Mouse (Mus musculus) neural tube, embryonic 15.5 days (tissue): ENCODE results near the gene Tbc1d9b. TPM values are rescaled to one million over a fixed set of nuclear protein-coding genes. Genes with fewer than 3 reads are reported as not detected.

ENCODE experiments used
- ATAC-seq: fragments of 200-750 bp; cut with Nextera tagmentation; 2 replicates; pipeline ENCODE4 v1.8.0; 2017; ENCODE audit warnings: mild to moderate bottlenecking, moderate TSS enrichment, moderate library complexity; ENCODE audit not compliant: low FRiP score
- H3K27ac ChIP-seq: fragments of 300-500 bp; sonication (generic); replicated peaks from 2 replicates; pipeline ENCODE4 v1.5.1; 2015; ENCODE audit warnings: mild to moderate bottlenecking, inconsistent platforms
- H3K27me3 ChIP-seq: fragments of 300-500 bp; sonication (generic); replicated peaks from 2 replicates; pipeline ENCODE4 v1.6.1; 2015; ENCODE audit warnings: inconsistent platforms
- H3K36me3 ChIP-seq: fragments of 300-500 bp; sonication (generic); 2 replicates; pipeline ENCODE4 v1.6.1; 2015; ENCODE audit warnings: inconsistent platforms
- H3K4me1 ChIP-seq: fragments of 300-500 bp; sonication (generic); 2 replicates; pipeline ENCODE4 v1.6.1; 2015; ENCODE audit warnings: inconsistent platforms
- H3K4me2 ChIP-seq: fragments of 300-500 bp; sonication (generic); 2 replicates; pipeline ENCODE4 v1.6.1; 2015; ENCODE audit warnings: inconsistent platforms, mild to moderate bottlenecking, moderate library complexity
- H3K4me3 ChIP-seq: fragments of 300-500 bp; sonication (generic); replicated peaks from 2 replicates; pipeline ENCODE4 v1.5.1; 2015; ENCODE audit warnings: mild to moderate bottlenecking, inconsistent platforms
- H3K9ac ChIP-seq: fragments of 300-500 bp; sonication (generic); replicated peaks from 2 replicates; pipeline ENCODE4 v1.6.1; 2015; ENCODE audit warnings: mild to moderate bottlenecking, inconsistent platforms
- H3K9me3 ChIP-seq: fragments of 300-500 bp; sonication (generic); replicated peaks from 2 replicates; pipeline ENCODE4 v1.6.1; 2016; ENCODE audit warnings: inconsistent platforms
- WGBS: fragments of 180-500 bp; shearing (Covaris S2); methylation state at CpG from one replicate; pipeline ENCODE4 v1.1.7; 2015; ENCODE audit warnings: mixed read lengths; 5-methylcytosine and 5-hydroxymethylcytosine counted together
- polyA plus RNA-seq: library from polyadenylated mRNA; unstranded; fragments of >200 nt; fragmentation: Nextera tagmentation; extraction: Ambion mirVana; gene quantifications from 2 replicates; pipeline ENCODE4 v1.2.1, GENCODE M21; 2015

Tbc1d9b gene
- polyA plus RNA-seq, 1 experiment from 2014 or later: 35.9 TPM

DNA sequence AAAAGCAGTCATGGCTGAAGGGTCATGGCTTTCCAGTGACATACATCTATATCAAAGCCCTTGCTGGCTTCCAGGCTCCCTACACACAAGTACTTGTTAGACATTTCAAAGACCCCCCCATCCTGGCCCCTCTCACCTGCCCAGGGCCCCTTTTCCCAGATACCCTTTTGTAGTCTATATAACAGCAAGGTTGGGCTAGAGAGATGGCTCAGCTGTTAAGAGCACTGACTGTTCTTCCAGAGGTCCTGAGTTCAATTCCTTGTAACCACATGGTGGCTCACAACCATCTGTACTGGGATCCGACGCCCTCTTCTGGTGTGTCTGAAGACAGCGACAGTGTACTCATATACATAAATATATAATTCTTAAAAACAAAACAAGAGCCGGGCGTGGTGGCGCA, 83.4 kb downstream of the Tbc1d9b start:
- Histone ChIP-seq H3K4me1 (peaks cover 33% of the 10 kb centered on the region), H3K4me2 (no peak overlapping the region), H3K4me3 (no peak overlapping the region), H3K27ac (no peak overlapping the region), H3K36me3 (no peaks in the 10 kb centered on the region), H3K9me3 (no peaks in the 10 kb centered on the region), H3K27me3 (no peaks in the 10 kb centered on the region), H3K9ac (no peak overlapping the region)
- no peak for ATAC-seq
- 92% methylated on average over 6 of the region's 6 CpGs for WGBS

DNA sequence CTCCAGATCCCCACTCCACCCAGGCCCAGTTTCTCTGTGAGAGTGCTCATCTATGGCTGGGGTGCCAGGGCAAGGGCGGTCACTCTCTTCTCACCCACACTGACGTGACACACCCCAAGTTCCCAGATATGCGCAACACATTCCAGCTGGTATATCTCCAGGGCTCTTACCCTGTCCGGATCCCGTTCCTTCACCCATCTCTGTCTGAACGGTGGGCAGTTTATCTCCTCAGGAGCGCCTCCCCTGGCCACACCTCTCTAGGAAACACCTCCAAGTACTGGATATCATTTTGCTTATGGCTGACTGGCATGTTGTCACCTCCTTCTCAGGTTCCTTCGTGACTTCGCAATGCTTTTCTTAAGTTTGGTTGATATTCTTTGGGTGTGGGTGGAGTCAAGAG, 84.4 kb downstream of the Tbc1d9b start:
- 27% methylated on average over 9 of the region's 9 CpGs for WGBS
- H3K4me1 ChIP-seq: peaks cover 32% of the 10 kb centered on the region
- H3K4me2 ChIP-seq: peak overlapping the region; percentile 35
- ATAC-seq: no peak
- H3K27ac ChIP-seq: peak overlapping the region; percentile 48; the same call in 1 of the 2 replicates
- 0 out of 2 replicates have a peak overlapping the region, but pooled peaks have one; percentile 21 for H3K9ac ChIP-seq
- H3K9me3 ChIP-seq: no peaks in the 10 kb centered on the region
- no peaks in the 10 kb centered on the region for H3K27me3 ChIP-seq
- no peaks in the 10 kb centered on the region for H3K36me3 ChIP-seq
- no peak overlapping the region for H3K4me3 ChIP-seq

DNA sequence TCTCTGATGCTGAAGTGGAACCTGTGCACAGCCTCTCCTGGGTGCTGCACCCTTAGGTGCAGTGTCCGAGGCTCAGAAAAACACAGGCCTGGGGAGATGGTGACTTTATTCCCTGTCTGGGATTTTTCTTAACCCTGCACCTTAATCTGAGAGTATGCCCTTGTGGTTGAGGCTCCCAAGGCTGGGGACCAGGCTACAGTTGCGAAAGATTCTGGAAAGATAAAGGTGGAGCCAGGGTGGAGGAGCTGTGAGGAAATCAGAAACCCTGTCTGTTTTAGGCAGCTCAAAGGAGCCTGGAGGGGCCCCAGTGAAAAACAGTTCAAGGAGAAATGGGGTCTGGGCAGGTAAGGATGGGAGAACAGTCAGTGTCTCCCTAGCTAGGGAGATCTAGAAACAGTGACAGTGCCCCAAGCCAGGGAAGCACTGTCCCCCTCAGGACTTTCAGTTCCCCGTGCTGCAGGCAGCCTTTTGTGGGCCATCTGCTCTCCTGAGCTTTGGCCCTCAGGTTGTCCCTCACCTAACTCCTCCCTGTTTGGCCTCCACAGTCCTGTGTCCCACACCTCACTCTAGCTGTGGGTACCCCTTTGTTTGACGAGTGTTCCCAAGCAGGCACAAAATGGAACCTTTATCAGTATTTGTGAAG, 85.6 kb downstream of the Tbc1d9b start:
- no peaks in the 10 kb centered on the region for H3K36me3 ChIP-seq
- H3K27me3 ChIP-seq: no peaks in the 10 kb centered on the region
- 84% methylated on average over 4 of the region's 4 CpGs for WGBS
- H3K4me3 ChIP-seq: no peak overlapping the region
- H3K27ac ChIP-seq: no peak overlapping the region
- ATAC-seq: no peak
- no peak overlapping the region for H3K9ac ChIP-seq
- H3K9me3 ChIP-seq: no peaks in the 10 kb centered on the region
- H3K4me2 ChIP-seq: no peak overlapping the region
- H3K4me1 ChIP-seq: peaks cover 22% of the 10 kb centered on the region

DNA sequence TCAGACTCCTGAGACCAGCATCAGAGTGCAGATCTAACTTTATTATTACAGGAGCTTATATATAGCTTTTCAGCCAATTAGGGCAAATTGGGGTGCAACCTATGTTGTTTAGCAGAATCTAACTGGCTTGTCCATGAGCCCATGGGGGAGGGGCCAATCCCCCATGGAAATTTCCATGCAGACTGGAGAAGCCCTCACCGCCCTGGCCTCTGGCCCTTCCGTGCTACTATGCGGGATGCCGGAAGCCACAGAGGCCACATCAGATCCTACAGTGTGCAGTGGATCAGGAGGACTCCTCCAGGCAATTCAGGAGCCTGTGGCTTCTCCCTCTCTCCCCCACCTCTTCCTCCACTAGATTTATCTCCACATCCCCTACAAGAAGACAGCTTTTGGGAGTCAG, 86.6 kb downstream of the Tbc1d9b start:
- Histone ChIP-seq H3K9ac (no peak overlapping the region), H3K4me3 (no peak overlapping the region), H3K36me3 (no peaks in the 10 kb centered on the region), H3K9me3 (no peaks in the 10 kb centered on the region), H3K27ac (no peak overlapping the region), H3K27me3 (no peaks in the 10 kb centered on the region), H3K4me2 (no peak overlapping the region), H3K4me1 (peaks cover 27% of the 10 kb centered on the region)
- no peak for ATAC-seq
- WGBS: 71% methylated on average over 4 of the region's 4 CpGs

DNA sequence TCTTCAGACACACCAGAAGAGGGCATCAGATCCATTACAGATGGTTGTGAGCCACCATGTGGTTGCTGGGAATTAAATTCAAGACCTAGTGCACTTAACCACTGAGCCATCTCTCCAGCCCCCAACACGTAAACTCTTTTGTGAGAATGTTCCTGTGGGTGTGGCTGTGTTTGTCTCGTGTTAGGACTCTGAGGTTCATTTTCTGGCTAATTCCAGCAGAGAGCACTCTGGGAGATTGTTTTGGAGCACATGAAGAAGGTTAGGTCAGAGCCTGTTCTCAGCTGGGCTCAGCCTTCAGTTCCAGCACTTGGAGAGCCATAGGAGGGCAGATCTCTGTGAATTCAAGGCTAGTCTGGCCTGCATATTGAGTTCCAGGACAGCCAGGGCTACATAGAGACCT, 88.6 kb downstream of the Tbc1d9b start:
- Histone ChIP-seq H3K9me3 (no peaks in the 10 kb centered on the region), H3K4me1 (peaks cover 42% of the 10 kb centered on the region), H3K4me3 (no peak overlapping the region), H3K4me2 (no peak overlapping the region), H3K27me3 (no peaks in the 10 kb centered on the region), H3K36me3 (no peaks in the 10 kb centered on the region), H3K27ac (no peak overlapping the region), H3K9ac (no peak overlapping the region)
- 48% methylated on average over 2 of the region's 2 CpGs for WGBS
- no peak for ATAC-seq

Other genes starting within 250 kb of the Tbc1d9b start
- gene Rasgef1c, start 229.6 kb upstream of the Tbc1d9b start, polyA plus RNA-seq: 25.2 and 31.0 TPM in 2 replicates
- 56.8 and 58.5 TPM in 2 replicates for gene Rnf130, start 106.0 kb upstream of the Tbc1d9b start, polyA plus RNA-seq
- gene Mrnip, start 43.0 kb downstream of the Tbc1d9b start, polyA plus RNA-seq: 34.2 and 36.7 TPM in 2 replicates
- 421 and 450 TPM in 2 replicates for gene Sqstm1, start 79.4 kb downstream of the Tbc1d9b start, polyA plus RNA-seq
- 50.2 and 63.8 TPM in 2 replicates for gene Mgat4b, start 79.5 kb downstream of the Tbc1d9b start, polyA plus RNA-seq
- 2.9 and 3.7 TPM in 2 replicates for gene Ltc4s, start 107.2 kb downstream of the Tbc1d9b start, polyA plus RNA-seq
- 2.5 and 2.6 TPM in 2 replicates for gene Maml1, start 160.9 kb downstream of the Tbc1d9b start, polyA plus RNA-seq
- 289 and 305 TPM in 2 replicates for gene Canx, start 194.3 kb downstream of the Tbc1d9b start, polyA plus RNA-seq
- gene Cby3, start 223.1 kb downstream of the Tbc1d9b start, polyA plus RNA-seq: 0.55 and 1.8 TPM in 2 replicates
- 390 and 401 TPM in 2 replicates for gene Hnrnph1, start 245.6 kb downstream of the Tbc1d9b start, polyA plus RNA-seq